Mouse (Mus musculus) splenic B cell, adult 2 months (primary cell): Measurements from ENCODE around the gene Msl1.

Experiments
- DNase-seq: peaks from one replicate; pipeline ENCODE4 v3.0.0-alpha.2; 2011; ENCODE audit warnings: low read depth, low spot score
- H3K27me3 ChIP-seq: 2 replicates; pipeline ENCODE4 v1.6.1; 2012; ENCODE audit warnings: mild to moderate bottlenecking, low read length, moderate library complexity, mixed read lengths; ENCODE audit not compliant: control insufficient read depth, poor library complexity, insufficient read depth, severe bottlenecking
- H3K36me3 ChIP-seq: 2 replicates; pipeline ENCODE4 v1.6.1; 2012; ENCODE audit warnings: mild to moderate bottlenecking, low read length, moderate library complexity, mixed read lengths; ENCODE audit not compliant: control insufficient read depth, poor library complexity, insufficient read depth, severe bottlenecking

Gene Msl1

DNA sequence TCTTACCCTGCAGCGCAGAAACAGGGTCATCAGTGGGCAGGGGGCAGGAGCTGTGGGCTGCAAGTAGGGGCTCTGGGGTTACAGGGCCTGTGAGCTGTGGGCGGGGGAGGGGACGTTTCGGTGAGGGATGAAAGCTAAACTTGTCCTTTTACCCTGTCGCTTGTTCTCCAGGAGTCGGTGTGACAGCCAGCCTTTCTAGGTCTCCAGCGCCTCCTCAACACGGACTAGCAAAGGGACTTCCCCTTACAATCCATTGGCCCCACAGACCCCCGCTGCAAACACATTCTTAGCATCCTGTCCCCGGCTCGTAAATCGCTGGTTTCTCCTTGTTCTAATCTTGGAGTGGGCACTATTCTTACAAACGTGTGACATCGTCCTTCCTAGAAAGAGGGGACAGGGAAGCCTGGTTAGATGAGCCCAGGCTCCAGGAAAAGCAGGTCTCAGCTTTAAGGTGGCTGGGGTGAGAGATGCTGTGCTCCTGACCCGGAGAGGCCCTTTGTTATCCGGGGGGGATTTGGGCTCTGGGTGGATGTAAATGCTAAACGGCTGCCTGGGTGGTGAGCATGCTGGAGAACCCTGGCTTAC is 12.6 kb upstream of the Msl1 start:
- H3K36me3 ChIP-seq, result no peaks in the 10 kb centered on the region
- no peak for DNase-seq
- no peaks in the 10 kb centered on the region for H3K27me3 ChIP-seq

DNA sequence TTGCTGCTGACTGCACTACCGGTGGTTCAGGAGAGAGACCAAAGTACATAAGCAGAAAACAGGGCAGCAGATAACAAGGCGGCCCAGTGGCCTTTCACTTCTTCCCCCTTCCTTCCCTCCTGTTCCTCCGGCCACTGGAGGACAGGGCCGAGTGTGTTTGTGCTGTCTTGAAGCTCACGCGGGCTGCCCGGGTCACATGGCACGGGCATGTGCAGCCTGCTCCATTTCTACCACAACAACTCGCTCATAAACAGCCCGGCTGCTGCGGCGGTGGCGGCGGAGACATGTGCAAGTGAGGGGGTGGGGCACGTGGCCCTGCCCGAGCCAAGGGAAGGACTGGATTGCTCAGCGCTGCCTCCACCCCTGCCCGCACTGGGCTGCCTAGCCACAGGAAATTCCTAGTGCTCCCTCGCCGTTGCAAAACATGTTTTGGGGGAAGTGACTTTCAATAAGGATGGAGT is 12.1 kb upstream of the Msl1 start:
- DNase-seq, result peak; percentile 63
- Histone ChIP-seq H3K27me3 (no peaks in the 10 kb centered on the region), H3K36me3 (no peaks in the 10 kb centered on the region)

DNA sequence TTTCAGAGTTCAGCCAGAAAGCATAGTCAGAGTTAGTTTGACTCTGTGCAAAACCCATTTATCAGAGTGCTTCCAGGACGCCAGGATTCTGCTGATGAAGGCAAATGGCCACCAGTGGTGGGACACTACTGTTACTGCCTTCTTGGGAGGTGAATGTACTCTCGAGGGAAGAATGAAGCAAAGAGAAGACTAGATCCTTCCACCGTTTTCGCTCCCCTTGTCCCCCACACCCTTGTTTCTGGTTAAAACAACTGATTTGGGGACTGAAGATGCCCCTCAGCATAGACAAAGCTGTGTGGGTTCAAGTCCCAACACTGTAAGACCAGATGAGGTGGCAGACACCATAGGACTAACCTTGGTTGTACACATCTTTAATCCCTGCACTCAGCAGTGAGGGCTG is 11.2 kb upstream of the Msl1 start:
- no peak for DNase-seq
- H3K27me3 ChIP-seq, result no peaks in the 10 kb centered on the region
- no peaks in the 10 kb centered on the region for H3K36me3 ChIP-seq

DNA sequence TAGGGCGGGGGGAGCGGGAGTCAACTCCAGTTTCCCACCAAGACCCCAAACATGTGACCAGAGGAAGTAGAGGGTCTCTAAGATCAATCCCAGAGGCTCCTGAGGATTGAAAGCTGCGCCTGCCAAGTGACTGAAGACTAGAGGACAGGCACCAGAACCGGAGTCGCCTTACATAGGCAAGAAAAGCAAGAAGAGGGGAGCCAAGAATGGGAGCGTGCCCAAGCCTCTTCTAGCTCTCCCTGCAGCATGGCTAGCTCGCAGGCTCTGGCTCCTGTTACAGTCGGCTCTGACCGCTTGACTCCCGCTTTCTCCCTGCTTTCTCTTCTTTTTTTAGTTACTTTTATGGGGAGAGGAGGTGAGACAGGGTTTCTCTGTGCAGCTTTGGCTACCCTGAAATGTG is 10.1 kb upstream of the Msl1 start:
- no peak for DNase-seq
- H3K36me3 ChIP-seq, result no peaks in the 10 kb centered on the region
- no peaks in the 10 kb centered on the region for H3K27me3 ChIP-seq

DNA sequence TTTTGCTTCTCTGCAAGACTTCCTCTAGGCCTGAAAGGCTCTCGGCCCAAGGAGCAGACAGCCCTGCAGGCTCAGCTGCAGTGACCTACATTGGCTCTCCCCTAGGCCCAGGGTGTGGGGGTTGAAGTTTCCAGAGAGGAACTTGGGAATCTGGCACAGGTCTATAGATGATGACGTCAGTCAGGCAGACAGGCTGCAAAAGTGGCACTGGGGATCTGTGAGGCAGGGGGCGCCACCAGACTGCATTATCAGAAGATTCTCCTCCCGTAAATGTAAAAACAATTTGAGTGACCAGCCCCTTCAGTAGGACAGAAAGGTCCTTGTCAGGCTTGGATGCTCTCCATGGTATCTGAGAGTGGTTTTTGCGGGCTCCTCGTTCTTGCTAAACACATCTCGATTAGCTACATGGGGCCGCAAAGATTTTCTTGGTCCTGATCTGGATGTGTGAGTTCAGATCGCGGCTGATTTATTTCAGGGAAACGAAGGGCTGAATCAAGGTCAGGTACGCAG is 9.5 kb upstream of the Msl1 start:
- Histone ChIP-seq H3K36me3 (no peaks in the 10 kb centered on the region), H3K27me3 (no peaks in the 10 kb centered on the region)
- peak; percentile 66 for DNase-seq

DNA sequence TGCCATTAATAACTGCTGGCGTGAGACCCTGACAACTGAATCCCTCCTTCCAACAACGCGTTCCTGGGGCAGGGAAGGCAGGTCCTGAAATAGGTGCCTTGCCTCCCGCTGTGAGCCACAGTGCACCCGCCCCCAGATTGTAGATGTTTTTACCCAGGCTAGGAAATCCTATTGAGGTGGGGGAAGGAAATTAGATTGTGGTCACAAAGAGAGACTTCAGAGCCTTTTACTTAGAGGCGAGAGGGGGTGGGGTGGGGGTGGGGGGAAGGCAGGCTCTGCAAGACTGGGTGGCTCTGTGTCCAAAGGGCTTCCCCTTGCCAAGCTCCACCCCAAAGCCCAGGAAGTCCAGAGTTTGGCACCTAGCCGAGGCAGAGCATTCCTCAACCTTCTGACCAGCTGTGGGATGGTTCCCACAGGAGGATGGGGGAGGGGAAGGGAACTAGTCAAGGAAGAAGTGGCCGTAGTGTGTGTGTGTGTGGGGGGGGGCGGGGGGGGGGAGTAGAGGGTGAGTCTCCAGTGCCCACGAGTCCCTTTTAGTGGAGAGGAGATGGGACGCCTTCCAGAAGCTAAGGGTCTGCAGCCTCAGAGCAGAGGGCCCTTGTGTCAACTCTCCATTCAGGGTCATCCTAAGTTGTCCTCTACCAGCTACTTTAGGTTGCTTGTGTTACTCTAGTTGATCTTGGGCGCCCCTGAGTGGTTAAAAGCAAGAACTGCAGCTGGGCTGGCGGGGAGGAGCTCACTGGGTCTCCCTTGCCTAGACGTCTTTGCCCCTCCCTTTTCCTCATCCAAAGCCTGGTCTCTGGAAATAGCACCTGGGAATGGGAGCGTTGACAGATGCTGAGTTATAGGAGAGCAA is 8.7 kb upstream of the Msl1 start:
- DNase-seq, result peak; percentile 91
- no peaks in the 10 kb centered on the region for H3K36me3 ChIP-seq
- H3K27me3 ChIP-seq, result no peaks in the 10 kb centered on the region

DNA sequence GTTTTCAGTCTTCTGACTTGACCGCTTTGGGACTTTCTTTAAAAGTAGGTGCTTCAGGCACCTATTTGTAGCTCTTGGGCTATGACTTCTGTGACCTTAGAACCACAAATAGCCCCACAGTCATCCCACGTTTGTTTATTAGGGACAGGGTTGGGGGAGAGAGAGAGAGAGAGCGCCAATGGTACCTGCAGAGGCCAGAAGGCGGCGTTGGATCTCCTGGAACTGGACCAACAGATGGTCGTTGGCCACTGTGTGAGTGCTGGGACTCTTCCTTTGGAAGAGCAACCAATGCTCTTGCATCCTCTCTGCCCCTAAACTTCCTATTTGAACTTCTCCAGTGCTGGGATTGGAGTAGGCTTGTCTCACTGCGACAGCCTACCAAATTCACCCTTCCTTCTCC is 8.1 kb upstream of the Msl1 start:
- no peaks in the 10 kb centered on the region for H3K36me3 ChIP-seq
- H3K27me3 ChIP-seq, result no peaks in the 10 kb centered on the region
- no peak for DNase-seq

DNA sequence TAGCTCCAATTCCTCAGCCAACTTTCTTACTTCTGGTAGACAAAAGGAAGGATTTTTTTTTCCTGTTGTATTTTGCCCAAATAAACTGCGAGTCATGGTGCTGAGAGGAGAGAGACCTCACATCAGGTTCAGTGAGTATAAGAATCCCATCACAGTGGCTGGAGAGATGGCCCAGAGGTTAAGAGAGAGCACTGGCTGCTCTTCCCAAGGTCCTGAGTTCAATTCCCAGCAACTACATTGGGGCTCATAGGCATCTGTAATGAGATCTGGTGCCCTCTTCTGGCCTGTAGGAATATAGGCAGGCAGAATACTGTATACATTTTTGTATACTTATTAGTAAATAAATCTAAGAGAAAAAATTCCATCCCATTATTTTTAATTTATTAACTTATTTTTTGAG is 7.6 kb upstream of the Msl1 start:
- peak; percentile 50 for DNase-seq
- no peaks in the 10 kb centered on the region for H3K27me3 ChIP-seq
- no peaks in the 10 kb centered on the region for H3K36me3 ChIP-seq

DNA sequence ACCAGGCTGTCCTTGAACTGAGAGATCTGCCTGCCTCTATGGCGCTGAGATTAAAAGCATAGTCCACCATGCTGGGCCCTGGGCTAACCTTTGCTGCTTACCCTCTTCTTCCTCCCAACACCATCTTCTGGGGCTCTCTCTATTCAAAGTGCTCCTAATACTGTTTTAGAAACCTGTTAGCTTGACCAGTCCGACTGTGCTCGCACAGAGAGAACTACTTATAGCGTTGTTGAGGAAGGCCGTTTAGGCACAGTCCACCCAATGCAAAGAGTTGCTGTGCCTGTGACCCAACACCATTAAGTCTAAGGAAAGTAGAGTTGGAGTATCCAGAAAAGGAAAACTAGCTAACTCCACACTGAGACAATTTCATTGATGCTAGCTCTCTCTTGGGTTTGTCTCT is 7.2 kb upstream of the Msl1 start:
- Histone ChIP-seq H3K36me3 (no peaks in the 10 kb centered on the region), H3K27me3 (no peaks in the 10 kb centered on the region)
- no peak for DNase-seq

DNA sequence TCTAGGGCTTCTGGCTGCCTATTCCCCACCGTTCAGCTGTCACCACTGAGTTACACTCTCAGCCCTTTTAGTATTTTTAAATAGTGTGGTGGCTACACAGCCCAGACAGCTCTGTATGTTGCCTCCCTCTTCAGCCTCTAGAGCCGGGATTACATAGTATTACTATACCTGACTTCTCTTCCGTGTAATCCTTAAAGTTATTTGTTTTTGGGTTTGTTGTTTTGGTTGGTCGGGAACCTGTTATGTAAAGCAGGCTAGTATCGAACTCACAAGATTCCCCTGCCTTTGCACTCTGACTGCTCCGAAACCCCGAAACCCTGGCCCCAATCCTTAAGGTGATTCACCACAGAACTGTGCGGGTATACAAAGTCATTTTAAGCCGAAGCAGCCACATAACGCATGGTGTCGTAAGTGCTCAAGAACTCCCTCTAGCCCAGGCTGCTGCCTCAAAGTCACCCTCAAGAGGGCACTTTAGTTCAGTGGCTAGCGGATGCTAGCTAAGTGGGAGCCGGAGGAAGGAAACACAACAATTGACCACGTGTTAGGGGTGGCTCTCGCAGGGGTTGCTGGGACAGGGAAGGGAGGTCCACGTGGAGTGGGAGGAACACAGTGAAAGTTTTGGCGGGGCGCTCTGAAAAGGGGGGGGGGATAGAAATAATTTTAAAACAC is 6.6 kb upstream of the Msl1 start:
- Histone ChIP-seq H3K27me3 (no peaks in the 10 kb centered on the region), H3K36me3 (no peaks in the 10 kb centered on the region)
- peak; percentile 95 for DNase-seq

DNA sequence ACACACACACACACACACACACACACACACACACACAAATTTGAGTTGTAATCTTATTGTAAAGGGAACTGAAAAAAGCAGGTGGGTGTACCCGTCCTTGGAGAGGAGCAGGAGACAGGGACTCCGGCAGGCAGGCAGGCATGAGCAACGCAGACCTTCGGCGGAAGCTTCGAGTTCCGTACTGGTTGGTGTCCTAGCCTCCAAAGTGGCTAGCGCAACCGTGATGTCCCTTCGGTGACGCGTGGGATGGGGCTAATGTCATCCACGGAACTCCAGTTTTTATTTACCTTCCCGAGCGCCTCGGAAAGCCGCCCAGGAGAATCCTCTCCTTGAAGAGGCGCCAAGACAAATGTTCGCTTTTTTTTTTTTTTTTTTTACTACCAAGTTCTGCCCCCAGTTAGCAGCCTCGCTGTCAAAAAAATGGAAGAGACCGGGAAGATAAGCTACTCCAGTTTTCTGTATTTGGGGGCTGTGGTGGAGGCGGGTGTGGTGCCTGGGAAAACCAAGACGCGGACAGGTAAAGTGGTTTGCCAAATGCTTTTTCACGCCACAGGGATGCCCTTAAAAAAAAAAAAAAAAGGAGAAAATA is 6.0 kb upstream of the Msl1 start:
- no peaks in the 10 kb centered on the region for H3K27me3 ChIP-seq

DNA sequence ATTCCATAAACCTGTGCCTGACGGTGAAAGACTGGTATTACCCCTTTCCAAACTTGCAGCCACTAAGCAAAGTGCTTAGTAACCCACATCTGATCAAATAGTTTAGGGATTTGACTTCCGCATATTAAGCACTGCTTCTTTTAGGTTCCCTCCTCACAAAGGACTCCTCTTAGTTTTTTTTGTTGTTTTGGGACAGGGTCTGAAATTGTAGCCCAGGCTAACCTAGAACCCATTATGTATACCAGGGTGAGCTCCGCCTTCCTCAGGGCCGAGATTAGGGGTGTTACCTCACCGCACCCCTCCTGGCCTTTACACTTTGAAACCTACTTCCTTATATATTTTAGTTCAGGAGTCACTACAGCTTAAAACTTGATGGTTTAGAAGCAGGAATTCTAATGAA is 5.5 kb upstream of the Msl1 start:
- no peak for DNase-seq
- H3K27me3 ChIP-seq, result no peaks in the 10 kb centered on the region
- H3K36me3 ChIP-seq, result no peaks in the 10 kb centered on the region

More for the DNA sequence above, 6.0 kb upstream of the Msl1 start:
- no peaks in the 10 kb centered on the region for H3K36me3 ChIP-seq
- DNase-seq, result no peak

DNA sequence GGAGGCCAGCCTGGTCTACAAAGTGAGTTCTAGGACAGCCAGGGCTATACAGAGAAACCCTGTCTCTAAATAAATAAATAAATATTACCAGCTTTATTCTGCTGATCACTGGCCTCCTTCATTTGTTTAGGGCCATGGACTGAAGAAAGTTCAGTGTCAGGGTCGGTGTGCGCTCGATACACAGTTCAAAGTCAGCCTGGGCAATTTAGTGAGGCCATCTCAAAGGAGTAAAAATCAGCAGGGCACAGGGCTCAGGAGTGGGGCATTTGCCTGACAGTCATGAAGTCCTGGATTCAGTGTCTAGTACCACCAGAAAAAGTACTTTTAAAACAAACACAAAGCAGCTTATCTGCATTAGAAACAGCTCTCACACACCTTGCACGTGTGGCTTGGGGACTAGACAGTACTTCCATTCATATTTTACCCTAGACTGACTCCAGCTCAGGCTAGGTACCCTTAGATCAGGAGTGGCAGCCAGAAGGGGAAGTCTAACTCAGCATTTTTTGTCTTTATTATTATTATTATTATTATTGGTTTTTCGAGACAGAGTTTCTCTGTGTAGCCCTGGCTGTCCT is 4.6 kb upstream of the Msl1 start:
- H3K27me3 ChIP-seq, result no peaks in the 10 kb centered on the region
- no peaks in the 10 kb centered on the region for H3K36me3 ChIP-seq
- DNase-seq, result no peak

DNA sequence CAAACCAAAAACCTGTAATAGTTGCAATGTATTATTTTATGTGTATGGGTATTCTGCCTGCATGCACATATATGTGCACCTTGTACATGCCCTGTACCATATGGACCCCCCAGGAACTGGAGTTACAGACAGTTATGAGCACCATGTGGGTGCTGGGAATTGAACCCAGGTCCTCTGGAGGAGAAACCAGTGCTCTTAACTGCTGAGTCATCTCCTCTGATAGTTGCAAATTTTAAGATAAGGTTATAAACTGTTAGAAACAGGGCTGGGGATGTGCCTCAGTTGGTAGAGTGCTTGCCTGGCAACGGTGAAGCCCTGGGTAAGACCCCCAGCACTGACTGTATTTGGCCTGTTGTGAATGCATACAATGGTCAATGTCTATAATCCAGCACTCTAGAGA is 3.9 kb upstream of the Msl1 start:
- H3K27me3 ChIP-seq, result no peaks in the 10 kb centered on the region
- H3K36me3 ChIP-seq, result no peaks in the 10 kb centered on the region
- no peak for DNase-seq
